Mouse (Mus musculus): ENCODE measurements at regions not wholly inside any gene's neighbourhood (a gene's known extent, or its start where the extent isn't known, plus 50 kb on each side); places are given as distances from the start of the nearest gene placed in this dataset.

- no peak for DNase-seq (ENCODE audit: low spot score)
Observed at GRCm38 (mm10) chr4:89396020-89396419, 85.2 kb upstream of the Cdkn2b start.

DNA sequence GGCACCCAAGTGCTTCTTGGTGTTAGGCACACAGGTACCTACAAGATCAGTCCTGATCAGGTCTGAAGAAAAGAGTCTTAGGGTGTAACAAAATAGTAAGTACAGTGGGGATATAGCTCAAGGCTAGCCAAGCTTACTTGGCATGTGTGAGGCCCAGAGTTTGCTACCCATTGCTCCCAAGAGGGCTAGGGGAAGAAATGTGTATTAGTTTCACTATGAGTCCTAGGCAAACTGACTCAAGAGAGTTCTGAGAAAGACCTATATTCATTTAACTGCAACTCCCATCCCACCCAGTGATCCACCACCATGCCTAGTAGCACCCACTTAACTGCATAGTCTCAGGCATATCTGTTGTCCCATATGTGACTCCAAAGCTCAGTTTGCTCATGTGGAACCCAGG is 84.5 kb upstream of the Cdkn2b start:
- no peak for DNase-seq (ENCODE audit: low spot score)

DNA sequence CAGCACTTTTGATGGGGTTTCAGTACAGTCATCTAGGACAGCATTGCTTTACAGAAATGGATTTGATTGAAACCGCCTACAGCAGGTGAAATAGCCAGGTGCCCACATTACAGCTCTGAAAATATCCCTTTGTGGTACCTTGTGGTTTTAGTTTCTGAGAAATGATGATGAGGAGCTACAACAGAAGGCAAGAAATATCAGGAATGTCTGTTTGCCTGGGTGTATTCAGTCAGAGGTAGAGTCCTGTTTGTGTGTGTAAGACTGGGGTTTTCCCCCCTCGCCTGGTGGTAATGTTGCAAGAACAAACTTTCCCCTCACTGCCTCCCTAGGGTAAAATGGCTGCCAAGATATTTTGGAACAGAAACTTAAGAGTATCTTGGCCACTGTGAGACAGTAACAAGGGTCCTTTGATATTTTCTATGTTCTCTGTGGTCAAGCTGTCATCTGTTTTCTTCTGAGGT is 82.4 kb upstream of the Cdkn2b start:
- DNase-seq (ENCODE audit: low spot score) = no peak

- no peak for DNase-seq (ENCODE audit: low spot score)
Observed at GRCm38 (mm10) chr4:89392791-89393190, 82.0 kb upstream of the Cdkn2b start.

DNA sequence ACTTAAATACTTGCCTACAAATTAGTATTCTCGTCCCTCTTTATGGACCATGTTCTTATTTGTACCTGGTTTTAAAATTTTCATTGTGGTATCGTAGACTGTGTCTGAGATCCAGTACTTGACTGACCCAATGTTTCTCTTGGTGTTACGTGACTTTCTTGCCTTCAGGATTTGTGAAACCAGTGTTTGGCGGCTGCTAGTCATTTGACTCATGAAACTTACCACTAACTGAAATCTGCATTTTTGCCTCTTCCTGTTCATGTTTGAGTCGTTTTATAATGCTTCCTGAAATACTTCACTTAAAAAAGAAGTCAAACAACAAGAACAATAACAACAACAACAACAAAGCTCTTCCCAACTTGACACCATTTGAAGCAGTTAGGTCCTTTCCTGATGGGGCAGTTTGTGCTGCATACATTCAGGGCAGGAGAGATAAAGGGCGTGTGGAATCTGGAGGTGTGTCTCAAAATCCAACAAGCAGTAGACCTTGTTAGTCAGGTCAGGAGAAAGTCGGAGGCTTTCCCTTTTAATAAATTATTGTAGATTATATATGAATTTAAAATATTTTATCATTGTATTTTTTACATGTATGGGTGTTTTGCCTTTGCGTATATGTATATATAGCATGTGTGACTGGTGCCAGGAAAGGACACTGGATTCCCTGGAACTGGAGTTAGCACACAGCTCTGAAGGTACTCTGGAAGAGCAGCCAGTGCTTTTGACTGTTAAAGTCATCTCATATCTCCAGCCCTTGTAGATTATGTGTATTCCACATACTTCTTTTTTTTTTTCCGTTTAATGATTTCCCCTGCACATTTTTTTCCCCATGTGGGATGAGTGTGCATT is 80.8 kb upstream of the Cdkn2b start:
- no peak for DNase-seq (ENCODE audit: low spot score)

DNA sequence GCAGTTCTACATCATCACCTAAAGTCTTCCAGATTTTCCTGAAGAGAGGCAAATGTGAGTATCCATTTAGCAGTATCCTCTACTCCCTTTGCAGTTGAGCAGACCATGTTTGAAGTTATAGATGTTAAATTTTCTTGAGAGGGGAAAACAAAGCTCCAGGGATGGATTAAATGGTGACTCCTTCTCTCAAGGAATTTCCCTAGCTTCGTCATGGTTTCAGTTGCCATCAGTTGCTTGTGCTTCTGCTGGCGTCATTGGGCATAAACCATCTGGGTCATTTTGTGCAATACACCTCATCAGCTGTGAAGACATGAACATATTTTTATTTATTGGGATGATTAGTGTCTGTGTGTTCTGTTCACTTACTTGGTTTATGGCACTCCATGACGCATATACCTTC is 72.7 kb upstream of the Cdkn2b start:
- DNase-seq (ENCODE audit: low spot score) = no peak

- DNase-seq (ENCODE audit: low spot score) = no peak
Observed at GRCm38 (mm10) chr4:89382434-89382976, 71.7 kb upstream of the Cdkn2b start.

- DNase-seq (ENCODE audit: low spot score) = no peak
Observed at GRCm38 (mm10) chr4:89381763-89382162, 70.9 kb upstream of the Cdkn2b start.

DNA sequence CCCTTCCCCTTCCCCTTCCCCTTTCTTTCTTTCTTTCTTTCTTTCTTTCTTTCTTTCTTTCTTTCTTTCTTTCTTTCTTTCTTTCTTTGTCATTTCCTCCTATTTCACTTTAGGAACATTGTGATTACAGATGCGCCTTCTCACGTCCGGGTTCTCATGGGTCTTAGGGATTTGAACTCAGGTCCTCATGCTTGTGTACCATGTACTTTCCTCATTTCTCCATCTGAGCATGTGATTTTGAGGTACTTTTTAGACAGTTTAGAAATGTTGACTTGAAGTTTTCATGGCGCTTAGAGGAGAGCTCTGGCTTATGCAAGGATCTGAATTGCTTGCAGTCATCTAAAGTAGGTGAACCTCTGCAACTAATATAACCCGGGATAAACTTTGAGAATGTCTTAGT is 70.2 kb upstream of the Cdkn2b start:
- no peak for DNase-seq (ENCODE audit: low spot score)

- DNase-seq (ENCODE audit: low spot score) = no peak
Observed at GRCm38 (mm10) chr4:89380330-89380945, 69.6 kb upstream of the Cdkn2b start.

DNA sequence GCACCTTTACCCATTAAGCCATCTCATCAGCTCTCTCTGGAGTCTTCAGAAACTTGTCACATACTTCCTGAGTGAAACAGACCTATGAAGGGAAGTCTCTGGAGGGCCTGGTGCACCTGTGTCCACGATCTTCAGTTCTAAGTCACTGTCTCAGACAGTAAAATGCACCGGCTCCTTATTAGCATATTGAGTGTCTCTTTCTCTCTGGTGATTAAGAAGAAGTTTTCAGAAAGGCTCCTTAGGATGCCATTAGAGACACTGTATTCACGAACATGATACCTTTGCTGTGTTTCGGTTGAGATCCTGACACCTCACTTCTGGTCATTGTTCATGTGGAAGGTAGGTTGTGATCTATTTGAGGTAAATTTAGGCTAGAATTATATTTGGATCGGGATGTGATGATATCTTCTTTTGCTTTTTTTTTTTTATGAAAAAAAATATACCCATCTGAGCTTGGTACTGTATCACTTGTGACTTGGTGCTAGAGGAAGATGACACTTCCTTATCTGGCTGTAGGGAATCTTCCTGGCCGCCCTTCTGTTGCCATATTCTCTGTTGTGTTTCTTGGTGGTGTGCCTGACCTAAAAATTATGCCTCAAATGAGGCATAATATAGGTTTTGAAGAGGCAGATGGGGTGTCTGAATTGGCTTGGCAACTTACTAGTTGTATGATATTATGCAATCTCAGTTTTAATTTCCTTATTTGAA is 68.9 kb upstream of the Cdkn2b start:
- DNase-seq (ENCODE audit: low spot score) = no peak

- DNase-seq (ENCODE audit: low spot score) = no peak
Observed at GRCm38 (mm10) chr4:89372631-89373030, 61.8 kb upstream of the Cdkn2b start.

- DNase-seq (ENCODE audit: low spot score) = no peak
Observed at GRCm38 (mm10) chr4:89368850-89369524, 58.1 kb upstream of the Cdkn2b start.

GRCm38 (mm10) chr4:89366581-89367141 is 55.8 kb upstream of the Cdkn2b start:
- no peak for DNase-seq (ENCODE audit: low spot score)

- DNase-seq (ENCODE audit: low spot score) = no peak
Observed at GRCm38 (mm10) chr4:89365875-89366274, 55.0 kb upstream of the Cdkn2b start.

DNA sequence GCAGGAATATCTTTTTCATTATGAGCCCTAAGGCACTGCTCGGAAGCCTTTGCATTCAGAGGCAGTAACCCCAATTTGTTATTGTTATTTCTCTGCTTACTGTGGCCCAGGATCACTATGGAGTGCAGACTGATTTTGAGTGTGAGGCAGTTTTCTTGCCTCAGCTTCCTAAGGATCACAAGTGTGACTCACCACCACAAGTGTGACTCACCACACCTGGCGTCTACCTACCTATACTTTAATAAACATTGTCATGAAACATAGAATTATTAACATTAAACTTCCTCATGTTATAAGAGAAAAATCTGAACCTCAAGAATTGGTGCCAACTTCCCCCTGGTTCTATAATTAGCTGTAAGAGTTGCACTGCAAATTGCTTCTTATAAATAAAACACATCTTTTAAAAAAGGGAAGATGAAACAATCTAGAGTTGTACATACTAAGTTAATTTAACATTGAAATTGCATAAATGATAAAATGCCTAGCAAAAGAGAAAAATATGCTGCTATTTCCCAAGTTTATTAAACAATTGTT is 52.4 kb upstream of the Cdkn2b start:
- no peak for DNase-seq (ENCODE audit: low spot score)

DNA sequence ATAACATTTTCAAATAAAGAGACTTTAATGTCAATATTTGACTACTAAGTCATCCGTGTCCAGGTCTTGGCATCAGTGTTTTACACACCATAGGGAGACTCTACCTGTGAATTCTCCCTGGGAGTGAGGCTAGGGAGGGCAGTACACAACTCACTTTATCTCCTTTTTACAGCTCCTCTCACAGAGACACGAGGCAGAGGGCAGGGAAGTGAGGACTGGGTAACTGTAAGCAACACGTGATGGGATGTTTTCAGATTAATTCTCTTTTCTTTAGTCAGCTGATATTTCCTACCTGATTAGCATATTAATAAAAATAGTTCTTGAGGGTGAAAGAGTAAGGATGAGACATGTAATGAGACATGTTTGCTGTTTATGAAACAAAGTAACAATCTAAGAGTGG is 51.8 kb upstream of the Cdkn2b start:
- no peak for DNase-seq (ENCODE audit: low spot score)

DNA sequence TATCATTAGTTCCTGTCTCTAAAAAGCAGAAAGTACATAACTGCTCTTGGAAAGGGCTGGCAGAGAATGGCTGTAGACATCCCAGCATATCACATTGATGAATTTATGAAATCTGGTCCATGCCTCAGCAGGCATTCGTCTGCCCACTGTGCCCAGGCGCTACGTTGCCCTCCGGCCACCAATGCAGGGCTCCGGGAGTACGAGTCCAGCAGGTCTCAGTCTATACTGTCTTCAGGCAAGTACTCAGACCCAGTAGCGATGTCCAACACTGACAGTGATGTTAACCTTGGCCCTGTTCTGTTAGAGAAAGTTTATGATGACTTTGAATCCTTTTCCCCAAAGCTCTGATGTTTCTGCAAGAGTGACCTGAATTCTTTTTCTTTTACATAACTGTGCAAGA is 50.5 kb upstream of the Cdkn2b start:
- no peak for DNase-seq (ENCODE audit: low spot score)
